Mouse (Mus musculus) neural tube, embryonic 12.5 days (tissue): Measurements from ENCODE around the gene Cdr2l. TPM values are rescaled to one million over a fixed set of nuclear protein-coding genes. Genes with fewer than 3 reads are reported as not detected.

Experiments
- ATAC-seq: fragments of 200-750 bp; cut with Nextera tagmentation; 2 replicates; pipeline ENCODE4 v1.8.0; 2017; ENCODE audit warnings: low read depth, mild to moderate bottlenecking, moderate TSS enrichment, moderate library complexity; ENCODE audit not compliant: low FRiP score
- H3K27ac ChIP-seq: fragments of 300-500 bp; sonication (generic); 2 replicates; pipeline ENCODE4 v1.5.1; 2016
- H3K27me3 ChIP-seq: fragments of 300-500 bp; sonication (generic); replicated peaks from 2 replicates; pipeline ENCODE4 v1.6.1; 2016; ENCODE audit warnings: mild to moderate bottlenecking
- H3K36me3 ChIP-seq: fragments of 300-500 bp; sonication (generic); 2 replicates; pipeline ENCODE4 v1.6.1; 2016; ENCODE audit warnings: mild to moderate bottlenecking
- H3K4me1 ChIP-seq: fragments of 300-500 bp; sonication (generic); 2 replicates; pipeline ENCODE4 v1.6.1; 2016
- H3K4me2 ChIP-seq: fragments of 300-500 bp; sonication (generic); replicated peaks from 2 replicates; pipeline ENCODE4 v1.6.1; 2016; ENCODE audit warnings: mild to moderate bottlenecking
- H3K4me3 ChIP-seq: fragments of 300-500 bp; sonication (generic); 2 replicates; pipeline ENCODE4 v1.5.1; 2016
- H3K9ac ChIP-seq: fragments of 300-500 bp; sonication (generic); 2 replicates; pipeline ENCODE4 v1.6.1; 2016; ENCODE audit warnings: mild to moderate bottlenecking
- H3K9me3 ChIP-seq: fragments of 300-500 bp; sonication (generic); 2 replicates; pipeline ENCODE4 v1.6.1; 2016; ENCODE audit warnings: mild to moderate bottlenecking
- WGBS: fragments of 180-500 bp; shearing (Covaris S2); methylation state at CpG from one replicate; pipeline ENCODE4 v1.1.7; 2016; 5-methylcytosine and 5-hydroxymethylcytosine counted together
- polyA plus RNA-seq: library from polyadenylated mRNA; unstranded; fragments of >200 nt; fragmentation: Nextera tagmentation; extraction: Ambion mirVana; gene quantifications from 2 replicates; pipeline ENCODE4 v1.2.1, GENCODE M21; 2016

Gene Cdr2l
- polyA plus RNA-seq, 1 experiment from 2014 or later: 30.1 TPM

DNA sequence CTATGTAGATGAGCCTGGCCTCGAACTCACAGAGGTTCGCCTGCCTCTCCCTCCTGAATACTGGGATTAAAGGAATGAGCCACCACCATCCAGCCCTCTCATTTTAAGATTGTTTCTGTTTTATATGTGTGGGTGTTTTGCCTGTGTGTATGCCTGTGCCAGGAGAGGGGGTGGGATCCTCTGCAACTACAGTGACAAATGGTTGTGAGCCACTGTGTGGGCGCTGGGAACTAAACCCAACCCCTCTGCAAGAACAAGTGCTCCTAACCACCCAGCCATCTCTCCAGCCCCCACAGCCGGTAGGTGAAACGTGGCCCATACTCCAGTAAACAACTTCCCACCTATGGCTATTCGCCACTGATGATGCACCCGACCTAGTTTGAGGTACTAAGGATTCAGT, 9.6 kb downstream of the Cdr2l start:
- H3K9ac ChIP-seq: no peak overlapping the region
- 94% methylated on average over 7 of the region's 7 CpGs for WGBS
- H3K4me2 ChIP-seq: no peak overlapping the region
- no peak for ATAC-seq
- no peaks in the 10 kb centered on the region for H3K4me1 ChIP-seq
- H3K27ac ChIP-seq: no peak overlapping the region
- no peak overlapping the region for H3K4me3 ChIP-seq
- peaks cover 60% of the 10 kb centered on the region for H3K36me3 ChIP-seq
- H3K9me3 ChIP-seq: no peaks in the 10 kb centered on the region
- H3K27me3 ChIP-seq: no peaks in the 10 kb centered on the region

DNA sequence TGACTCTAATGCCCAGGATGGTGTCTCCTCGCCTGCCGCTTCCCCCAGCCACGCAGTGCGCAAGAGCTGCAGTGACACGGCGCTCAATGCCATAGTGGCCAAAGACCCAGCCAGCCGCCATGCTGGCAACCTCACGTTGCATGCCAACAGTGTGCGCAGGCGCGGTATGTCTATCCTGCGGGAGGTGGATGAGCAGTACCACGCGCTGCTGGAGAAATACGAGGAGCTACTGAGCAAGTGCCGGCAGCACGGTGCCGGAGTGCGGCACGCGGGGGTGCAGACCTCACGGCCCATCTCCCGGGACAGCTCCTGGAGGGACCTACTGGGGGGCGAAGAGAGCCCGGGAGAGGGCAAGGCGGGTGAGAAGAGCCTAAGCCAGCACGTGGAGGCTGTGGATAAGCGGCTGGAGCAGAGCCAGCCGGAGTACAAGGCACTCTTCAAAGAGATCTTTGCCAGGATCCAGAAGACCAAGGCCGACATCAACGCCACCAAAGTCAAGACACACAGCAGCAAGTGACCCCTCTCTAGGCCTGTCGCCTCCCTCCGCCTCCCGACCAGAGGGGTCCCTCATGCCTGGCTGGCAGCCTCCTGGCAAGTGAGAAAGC, 12.1 kb downstream of the Cdr2l start:
- Histone ChIP-seq H3K36me3 (peaks cover 64% of the 10 kb centered on the region), H3K9ac (0 out of 2 replicates have a peak overlapping the region, but pooled peaks have one; percentile 13), H3K4me2 (no peak overlapping the region), H3K9me3 (no peaks in the 10 kb centered on the region), H3K4me1 (no peaks in the 10 kb centered on the region), H3K27me3 (no peaks in the 10 kb centered on the region), H3K4me3 (no peak overlapping the region), H3K27ac (no peak overlapping the region)
- WGBS: 62% methylated on average over 34 of the region's 34 CpGs
- ATAC-seq: no peak

DNA sequence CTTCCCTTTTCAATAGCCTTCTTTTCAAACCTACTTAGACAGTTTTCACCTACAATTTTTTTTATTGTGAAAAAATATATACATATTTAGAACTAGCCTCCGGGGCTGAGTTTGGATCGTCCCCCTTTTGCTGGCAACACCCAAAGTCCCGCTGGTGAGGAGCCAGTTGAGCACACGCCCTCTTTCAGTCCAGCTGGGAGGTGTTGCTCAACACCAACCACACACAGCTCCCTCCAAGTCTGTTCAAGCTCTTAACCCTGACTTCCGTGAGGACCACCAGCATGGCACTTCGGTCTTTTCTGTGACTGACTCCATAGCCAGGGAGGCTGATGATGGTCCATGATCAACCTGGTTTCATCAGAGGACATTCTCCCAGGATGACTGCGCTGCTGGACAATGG, 16.4 kb downstream of the Cdr2l start:
- no peaks in the 10 kb centered on the region for H3K9me3 ChIP-seq
- H3K27me3 ChIP-seq: no peaks in the 10 kb centered on the region
- WGBS: 83% methylated on average over 7 of the region's 7 CpGs
- ATAC-seq: no peak
- H3K36me3 ChIP-seq: peaks cover 33% of the 10 kb centered on the region
- H3K27ac ChIP-seq: no peak overlapping the region
- no peak overlapping the region for H3K4me3 ChIP-seq
- peaks cover 3% of the 10 kb centered on the region; the same call in 1 of the 2 replicates for H3K4me1 ChIP-seq
- H3K4me2 ChIP-seq: no peak overlapping the region
- no peak overlapping the region for H3K9ac ChIP-seq

DNA sequence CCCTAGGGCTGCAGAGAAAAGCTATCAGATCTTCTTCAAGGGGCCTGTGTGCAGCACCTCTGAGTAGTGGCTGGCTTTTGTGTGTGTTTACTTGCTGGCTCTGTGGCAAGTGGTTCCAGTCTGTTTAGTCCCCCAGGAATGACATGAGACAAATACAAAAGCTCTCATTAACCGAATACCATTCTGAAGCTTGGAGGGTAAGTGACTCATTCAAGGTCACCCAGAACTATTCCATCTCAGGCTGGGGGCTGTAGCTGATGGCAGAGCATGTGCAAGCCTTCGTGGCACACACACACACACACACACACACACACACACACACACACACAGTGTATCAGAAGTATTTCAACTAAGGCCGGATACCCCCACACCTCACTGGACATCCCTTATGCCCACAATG, 18.4 kb downstream of the Cdr2l start:
- H3K9ac ChIP-seq: no peak overlapping the region
- H3K36me3 ChIP-seq: peaks cover 16% of the 10 kb centered on the region
- H3K27ac ChIP-seq: no peak overlapping the region
- H3K9me3 ChIP-seq: no peaks in the 10 kb centered on the region
- peaks cover 13% of the 10 kb centered on the region for H3K4me1 ChIP-seq
- no peak overlapping the region for H3K4me3 ChIP-seq
- H3K4me2 ChIP-seq: no peak overlapping the region
- ATAC-seq: no peak
- no peaks in the 10 kb centered on the region for H3K27me3 ChIP-seq
- WGBS: 90% methylated on average over 3 of the region's 3 CpGs

DNA sequence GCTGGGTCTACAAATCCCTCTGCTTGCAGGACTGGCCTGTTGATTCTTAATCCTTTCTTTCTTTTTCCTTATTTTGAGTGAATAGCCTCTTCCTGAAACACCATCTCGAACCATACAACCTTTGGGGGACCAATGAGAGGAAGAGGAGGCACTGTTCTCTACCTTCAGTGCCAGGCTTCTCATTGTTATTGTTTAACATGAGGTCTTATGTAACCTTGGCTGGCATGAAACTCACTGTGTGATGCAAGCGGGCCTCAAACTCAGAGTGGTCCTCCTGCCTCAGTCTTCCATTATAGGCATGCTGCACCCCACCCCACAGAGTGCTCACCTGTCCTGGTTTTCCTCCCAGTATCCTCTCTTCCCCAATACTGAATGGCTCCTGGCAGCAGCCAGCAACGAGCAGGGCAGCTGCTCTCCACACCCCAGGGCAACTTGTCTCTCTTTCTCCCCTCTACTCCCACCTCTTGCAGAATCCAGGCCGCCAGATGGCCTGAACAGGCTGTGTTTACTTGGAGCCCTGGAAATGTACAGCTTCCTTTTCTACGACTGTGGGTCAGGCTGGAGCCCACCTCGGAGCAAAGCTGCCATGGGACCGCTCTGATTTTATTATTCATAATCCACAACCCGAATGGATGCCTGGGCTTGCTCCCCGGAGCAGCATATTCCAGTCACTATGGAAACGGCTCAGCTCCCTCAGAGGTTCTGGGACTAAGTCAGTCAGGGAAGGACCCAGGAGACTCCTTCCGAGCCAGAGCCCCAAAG, 19.1 kb downstream of the Cdr2l start:
- Histone ChIP-seq H3K27ac (no peak overlapping the region), H3K36me3 (peaks cover 14% of the 10 kb centered on the region), H3K27me3 (no peaks in the 10 kb centered on the region), H3K4me1 (peaks cover 13% of the 10 kb centered on the region), H3K4me2 (no peak overlapping the region; the same call in 1 of the 2 replicates), H3K4me3 (no peak overlapping the region), H3K9me3 (no peaks in the 10 kb centered on the region), H3K9ac (no peak overlapping the region)
- no peak for ATAC-seq
- WGBS: 50% methylated on average over 11 of the region's 11 CpGs

DNA sequence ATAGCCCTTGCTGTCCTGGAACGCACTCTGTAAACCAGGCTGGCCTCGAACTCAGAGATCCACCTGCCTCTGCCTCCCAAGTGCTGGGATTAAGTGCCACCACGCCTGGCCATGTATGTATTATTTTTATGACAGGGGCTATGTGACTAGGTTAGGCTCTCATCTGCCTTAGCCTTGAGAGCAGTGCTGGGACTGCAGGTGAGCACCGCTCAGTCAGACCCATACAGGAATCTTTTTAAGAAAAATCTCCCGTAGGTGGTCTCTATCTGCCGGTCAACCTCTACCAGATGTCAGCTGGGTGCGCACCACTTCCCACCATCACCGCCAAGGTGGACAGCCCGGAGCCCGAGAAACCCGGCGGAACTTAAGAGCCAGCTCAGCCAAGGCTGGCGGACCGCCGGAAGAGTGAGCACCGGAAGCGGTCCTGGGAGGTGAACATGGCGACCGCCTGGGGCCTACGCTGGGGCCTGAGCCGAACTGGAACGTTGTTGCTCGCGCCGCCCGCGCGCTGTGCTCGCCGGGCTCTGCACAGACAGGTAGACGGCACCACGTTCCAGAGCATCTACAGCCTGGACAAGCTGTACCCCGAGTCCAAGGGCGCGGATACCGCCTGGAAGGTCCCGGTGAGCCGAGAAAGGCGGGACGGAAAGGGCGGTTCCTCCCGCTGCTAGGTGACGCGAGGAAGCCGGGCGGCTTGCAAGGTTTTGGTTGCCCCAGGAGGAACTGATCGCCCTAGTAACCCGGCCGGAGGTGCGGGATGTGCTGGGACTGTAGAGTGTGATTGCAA, 21.8 kb downstream of the Cdr2l start, which contains the start of gene Mrpl58:
Gene Mrpl58, plus strand, starts transcription at position 415 of the 787 bp plus-strand sequence.
- no peaks in the 10 kb centered on the region for H3K9me3 ChIP-seq
- peak within 1 kb of the TSS; percentile 89 for H3K4me3 ChIP-seq
- no peaks in the 10 kb centered on the region for H3K27me3 ChIP-seq
- peaks cover 20% of the 10 kb centered on the region for H3K4me1 ChIP-seq
- ATAC-seq: peak; percentile 83
- WGBS: 4% methylated on average over 50 of the region's 50 CpGs
- H3K27ac ChIP-seq: peak within 1 kb of the TSS; percentile 82
- H3K36me3 ChIP-seq: peaks cover 28% of the 10 kb centered on the region
- peak within 1 kb of the TSS; percentile 81 for H3K4me2 ChIP-seq
- H3K9ac ChIP-seq: peak within 1 kb of the TSS; percentile 91

DNA sequence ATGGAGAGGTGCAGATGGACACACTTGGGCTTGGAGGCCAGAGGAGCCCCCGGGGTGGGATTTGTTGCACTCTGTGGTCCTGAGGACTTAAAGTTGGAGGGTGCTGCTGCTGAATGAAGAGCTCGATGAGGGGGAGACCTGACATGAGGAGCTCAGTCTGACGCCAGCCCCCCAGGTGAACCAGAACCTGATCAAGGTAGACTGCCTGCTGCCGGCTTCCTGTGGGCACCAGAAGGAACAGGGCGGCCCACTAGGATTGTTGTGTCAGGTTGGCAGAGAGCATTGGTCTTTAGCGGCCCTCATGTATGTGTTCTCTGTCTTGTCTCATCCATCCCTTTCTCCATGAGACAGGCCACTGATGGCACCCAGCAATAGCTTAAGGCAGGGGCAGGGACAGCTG, 24.0 kb downstream of the Cdr2l start:
- Histone ChIP-seq H3K36me3 (peaks cover 38% of the 10 kb centered on the region), H3K4me1 (peaks cover 42% of the 10 kb centered on the region), H3K9ac (no peak overlapping the region), H3K27ac (no peak overlapping the region), H3K9me3 (no peaks in the 10 kb centered on the region), H3K4me3 (no peak overlapping the region), H3K4me2 (no peak overlapping the region), H3K27me3 (no peaks in the 10 kb centered on the region)
- no peak for ATAC-seq
- 96% methylated on average over 6 of the region's 6 CpGs for WGBS

DNA sequence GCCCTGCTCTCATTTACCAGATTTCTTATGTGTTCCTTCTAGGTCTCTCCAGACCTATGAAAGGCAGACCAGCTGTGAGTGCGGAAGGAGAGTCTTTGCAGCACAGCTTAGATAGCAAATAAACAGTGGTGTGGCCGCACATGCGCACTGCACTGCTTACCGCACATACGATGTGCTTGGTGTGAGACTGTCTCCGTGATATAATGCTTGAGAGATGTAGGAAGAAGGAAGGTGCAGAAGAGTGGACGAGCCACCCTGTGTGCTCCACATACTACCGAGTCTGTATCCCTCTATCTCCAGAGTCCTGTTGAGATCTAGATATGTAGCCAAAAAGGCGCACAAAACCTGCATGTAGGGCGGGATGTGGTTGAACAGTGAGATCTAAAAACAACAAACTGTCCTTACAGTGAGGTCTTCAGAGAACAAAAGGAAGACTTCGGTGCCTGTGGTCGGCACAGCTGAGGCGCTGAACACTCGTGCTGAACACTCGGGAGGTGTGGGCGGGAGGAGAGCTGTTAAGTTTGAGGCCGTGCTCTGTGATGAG, 25.2 kb downstream of the Cdr2l start:
- no peak overlapping the region for H3K9ac ChIP-seq
- ATAC-seq: no peak
- H3K36me3 ChIP-seq: peaks cover 46% of the 10 kb centered on the region
- 95% methylated on average over 17 of the region's 17 CpGs for WGBS
- no peaks in the 10 kb centered on the region for H3K27me3 ChIP-seq
- no peak overlapping the region for H3K4me2 ChIP-seq
- H3K4me1 ChIP-seq: peaks cover 50% of the 10 kb centered on the region
- H3K4me3 ChIP-seq: no peak overlapping the region
- no peak overlapping the region for H3K27ac ChIP-seq
- no peaks in the 10 kb centered on the region for H3K9me3 ChIP-seq

DNA sequence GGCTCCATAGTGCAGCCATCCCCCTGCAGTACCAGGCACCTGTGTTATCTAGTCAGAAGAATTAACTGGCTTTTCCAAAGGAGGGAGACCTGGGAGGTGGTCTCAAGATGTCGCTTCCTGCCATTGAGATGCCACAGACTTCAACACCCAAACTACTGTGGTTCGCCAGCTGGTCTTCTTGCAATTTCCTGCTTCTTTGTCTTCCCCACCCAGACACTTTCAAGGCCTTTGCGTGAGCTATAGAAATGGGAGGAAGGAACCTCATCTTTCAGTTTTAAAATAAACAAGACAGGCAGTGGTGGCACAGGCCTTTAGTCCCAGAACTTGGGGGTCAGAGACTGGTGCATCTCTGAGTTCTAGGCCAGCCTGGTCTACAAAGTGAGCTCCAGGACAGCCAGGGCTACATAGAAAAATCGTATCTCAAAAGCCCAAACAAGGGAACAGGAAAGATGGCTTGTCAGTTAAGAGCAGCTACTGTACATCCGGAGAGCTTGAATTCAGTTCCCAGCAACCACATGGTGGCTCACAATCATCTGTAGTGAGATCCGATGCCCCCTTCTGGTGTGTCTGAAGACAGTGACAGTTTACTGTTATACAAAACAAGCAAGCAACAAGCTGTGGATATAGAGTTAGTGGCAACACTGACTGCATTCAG, 26.7 kb downstream of the Cdr2l start:
- Histone ChIP-seq H3K4me2 (peak overlapping the region; percentile 2), H3K27me3 (no peaks in the 10 kb centered on the region), H3K9me3 (no peaks in the 10 kb centered on the region), H3K27ac (peak overlapping the region; percentile 23), H3K4me3 (no peak overlapping the region), H3K4me1 (peaks cover 55% of the 10 kb centered on the region), H3K36me3 (peaks cover 46% of the 10 kb centered on the region), H3K9ac (no peak overlapping the region)
- ATAC-seq: no peak
- WGBS: 82% methylated on average over 6 of the region's 6 CpGs

DNA sequence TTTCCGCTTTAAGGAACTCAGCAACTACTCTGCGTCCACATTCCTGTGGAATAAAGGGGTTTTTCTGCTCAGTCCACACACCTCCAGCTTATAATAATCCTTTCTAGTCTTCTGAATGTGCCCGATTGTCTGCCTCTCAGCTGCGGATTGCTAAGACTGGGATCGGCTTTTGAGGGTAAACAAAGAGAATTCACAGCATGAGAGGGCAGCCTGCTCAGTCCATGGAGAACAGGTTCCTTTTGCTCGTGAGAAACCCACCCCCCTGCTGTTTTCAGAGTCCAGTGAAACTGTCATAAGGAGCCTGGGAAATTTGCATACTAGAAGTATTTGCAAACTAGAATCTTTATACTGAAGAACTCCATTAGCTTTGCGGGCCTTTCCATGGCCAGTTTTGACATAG, 27.8 kb downstream of the Cdr2l start:
- Histone ChIP-seq H3K4me3 (no peak overlapping the region), H3K4me1 (peaks cover 54% of the 10 kb centered on the region), H3K36me3 (peaks cover 46% of the 10 kb centered on the region), H3K9ac (0 out of 2 replicates have a peak overlapping the region, but pooled peaks have one; percentile 23), H3K27ac (peak overlapping the region; percentile 47), H3K27me3 (no peaks in the 10 kb centered on the region), H3K4me2 (0 out of 2 replicates have a peak overlapping the region, but pooled peaks have one; percentile 2), H3K9me3 (no peaks in the 10 kb centered on the region)
- 39% methylated on average over 7 of the region's 7 CpGs for WGBS
- ATAC-seq: no peak

DNA sequence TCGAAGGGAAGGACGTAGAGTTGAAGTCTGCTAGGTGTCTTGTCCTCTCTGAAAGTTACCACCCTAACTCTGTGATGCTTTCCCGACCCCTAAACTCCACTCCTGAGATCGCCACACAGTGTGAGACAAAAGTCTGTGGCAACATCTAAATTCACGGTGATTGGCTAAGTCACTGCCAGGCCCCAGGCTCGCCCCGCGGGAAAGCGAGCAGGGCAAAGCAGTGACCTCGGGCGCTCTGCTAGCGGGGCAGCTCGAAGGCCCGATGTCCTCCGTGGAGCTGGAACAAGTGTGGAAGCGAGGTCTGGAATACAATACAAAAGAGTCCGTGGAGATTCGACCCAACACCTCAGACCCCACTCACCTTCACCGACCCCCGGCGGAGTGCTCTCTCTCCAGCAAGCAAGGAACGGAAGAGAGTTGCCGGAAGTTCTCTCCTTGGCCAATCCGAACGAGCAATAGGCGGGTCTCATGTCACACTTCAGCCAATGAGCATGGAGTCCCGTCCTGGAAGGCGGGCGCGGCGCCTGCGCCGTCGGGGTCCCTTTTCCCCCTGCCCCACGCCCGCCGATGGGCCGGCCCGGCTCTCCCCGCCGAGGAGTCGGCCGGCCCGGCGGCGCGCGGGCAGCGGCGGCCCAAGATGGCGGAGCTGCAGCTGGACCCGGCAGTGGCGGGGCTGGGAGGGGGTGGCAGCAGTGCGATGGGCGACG, 38.0 kb downstream of the Cdr2l start, which contains the start of the genes Atp5h and Kctd2:
Gene Atp5h, minus strand, starts transcription at position 432 of the 707 bp plus-strand sequence.
Gene Kctd2, plus strand, starts transcription at position 598 of the 707 bp plus-strand sequence.
- peaks cover 23% of the 10 kb centered on the region for H3K4me1 ChIP-seq
- peak within 1 kb of the TSS; percentile 98 for H3K4me2 ChIP-seq
- H3K36me3 ChIP-seq: peaks cover 42% of the 10 kb centered on the region
- ATAC-seq: peak; percentile 96
- WGBS: 1% methylated on average over 56 of the region's 56 CpGs
- H3K9me3 ChIP-seq: no peaks in the 10 kb centered on the region
- peak within 1 kb of the TSS; percentile 76 for H3K27ac ChIP-seq
- no peaks in the 10 kb centered on the region for H3K27me3 ChIP-seq
- peak within 1 kb of the TSS; percentile 99 for H3K4me3 ChIP-seq
- H3K9ac ChIP-seq: peak within 1 kb of the TSS; percentile 98
